Mouse (Mus musculus) kidney, adult 2 months (tissue): ENCODE data around the gene 1810010H24Rik. TPM values are rescaled to one million over a fixed set of nuclear protein-coding genes. Genes with fewer than 3 reads are reported as not detected.

Source experiments
- DNase-seq: peaks from one replicate; pipeline ENCODE4 v3.0.0; 2021
- H3K27ac ChIP-seq: fragments of 200-500 bp; 2 replicates; pipeline ENCODE4 v1.5.1; 2012; ENCODE audit warnings: low read depth, low read length, control low read depth, inconsistent platforms; ENCODE audit not compliant: insufficient read depth
- H3K27me3 ChIP-seq: fragments of 200-500 bp; replicated peaks from 2 replicates; pipeline ENCODE4 v1.6.1; 2012; ENCODE audit warnings: mild to moderate bottlenecking, moderate library complexity, low read length, inconsistent platforms; ENCODE audit not compliant: control insufficient read depth, insufficient read depth
- H3K36me3 ChIP-seq: fragments of 200-500 bp; 2 replicates; pipeline ENCODE4 v1.6.1; 2012; ENCODE audit warnings: mild to moderate bottlenecking, moderate library complexity, low read length, inconsistent platforms; ENCODE audit not compliant: control insufficient read depth, insufficient read depth
- H3K4me1 ChIP-seq: fragments of 200-500 bp; 2 replicates; pipeline ENCODE4 v1.6.1; 2011; ENCODE audit warnings: low read length; ENCODE audit not compliant: control insufficient read depth, insufficient read depth
- H3K4me3 ChIP-seq: fragments of 200-500 bp; 2 replicates; pipeline ENCODE4 v1.5.1; 2011; ENCODE audit warnings: mild to moderate bottlenecking, low read depth, low read length, control low read depth; ENCODE audit not compliant: insufficient read depth
- CTCF ChIP-seq: fragments of 200-500 bp; conservative IDR thresholded peaks from 2 replicates; pipeline ENCODE4 v1.5.1; 2011; ENCODE audit warnings: low read depth, mild to moderate bottlenecking, control low read depth, low read length, moderate library complexity, mixed read lengths; ENCODE audit not compliant: insufficient read depth, insufficient read length
- POLR2A ChIP-seq: fragments of 200-500 bp; IDR thresholded peaks from one replicate; pipeline ENCODE4 v1.6.1; 2011; ENCODE audit warnings: low read depth, low read length, control low read depth
- WGBS: fragments of 180-500 bp; shearing (Covaris S2); methylation state at CpG from one replicate; pipeline ENCODE4 v1.1.7; 2018; 5-methylcytosine and 5-hydroxymethylcytosine counted together
- polyA plus RNA-seq: library from polyadenylated mRNA; depleted of rRNA; stranded (reverse); fragments of >200 nt; gene quantifications from 2 replicates; pipeline ENCODE4 v1.2.3, GENCODE M21; 2012

1810010H24Rik gene
- polyA plus RNA-seq, 1 experiment = 1.8 TPM

GRCm38 (mm10) chr11:107001760-107002675, 23.5 kb upstream of the 1810010H24Rik start:
- H3K4me1 ChIP-seq = peaks cover 11% of the 10 kb centered on the region; the same call in 1 of the 2 replicates
- TF ChIP-seq POLR2A (no peak), CTCF (no peak)
- H3K4me3 ChIP-seq = no peak overlapping the region
- H3K27ac ChIP-seq = 0 out of 2 replicates have a peak overlapping the region, but pooled peaks have one; percentile 19
- peak; percentile 81 for DNase-seq
- no peaks in the 10 kb centered on the region for H3K27me3 ChIP-seq
- 52% methylated on average over 8 of the region's 8 CpGs for WGBS
- no peaks in the 10 kb centered on the region for H3K36me3 ChIP-seq

GRCm38 (mm10) chr11:107005538-107005937, 19.9 kb upstream of the 1810010H24Rik start:
- peak; percentile 17 for DNase-seq
- H3K4me1 ChIP-seq = peaks cover 9% of the 10 kb centered on the region; the same call in 1 of the 2 replicates
- H3K27me3 ChIP-seq = no peaks in the 10 kb centered on the region
- H3K36me3 ChIP-seq = no peaks in the 10 kb centered on the region
- H3K27ac ChIP-seq = no peak overlapping the region
- WGBS = 78% methylated on average over 1 of the region's 1 CpGs
- no peak overlapping the region for H3K4me3 ChIP-seq
- TF ChIP-seq CTCF = no peak
- TF ChIP-seq POLR2A = no peak

- Histone ChIP-seq H3K4me3 (no peak overlapping the region), H3K36me3 (no peaks in the 10 kb centered on the region), H3K27ac (no peak overlapping the region), H3K27me3 (no peaks in the 10 kb centered on the region), H3K4me1 (peaks cover 3% of the 10 kb centered on the region)
- WGBS = 98% methylated on average over 3 of the region's 3 CpGs
- TF ChIP-seq POLR2A (no peak), CTCF (no peak)
- no peak for DNase-seq
Observed at GRCm38 (mm10) chr11:107010447-107010846, 15.0 kb upstream of the 1810010H24Rik start.

- H3K27me3 ChIP-seq = no peaks in the 10 kb centered on the region
- H3K4me3 ChIP-seq = no peak overlapping the region
- WGBS = 75% methylated on average over 7 of the region's 7 CpGs
- no peak overlapping the region for H3K27ac ChIP-seq
- H3K36me3 ChIP-seq = no peaks in the 10 kb centered on the region
- peaks cover 3% of the 10 kb centered on the region for H3K4me1 ChIP-seq
- TF ChIP-seq POLR2A (no peak), CTCF (no peak)
- no peak for DNase-seq
Observed at GRCm38 (mm10) chr11:107011171-107011570, 14.3 kb upstream of the 1810010H24Rik start.

GRCm38 (mm10) chr11:107011669-107012323, 13.7 kb upstream of the 1810010H24Rik start:
- no peaks in the 10 kb centered on the region for H3K36me3 ChIP-seq
- DNase-seq = peak; percentile 26
- WGBS = 23% methylated on average over 18 of the region's 18 CpGs
- H3K4me3 ChIP-seq = peak overlapping the region; percentile 68
- TF ChIP-seq POLR2A (no peak), CTCF (no peak)
- H3K27me3 ChIP-seq = no peaks in the 10 kb centered on the region
- peaks cover 3% of the 10 kb centered on the region for H3K4me1 ChIP-seq
- peak overlapping the region; percentile 97 for H3K27ac ChIP-seq

- H3K4me3 ChIP-seq = peak overlapping the region; percentile 68
- no peaks in the 10 kb centered on the region for H3K27me3 ChIP-seq
- H3K27ac ChIP-seq = peak overlapping the region; percentile 97
- TF ChIP-seq CTCF = no peak
- peak; percentile 95 for TF ChIP-seq POLR2A
- DNase-seq = peak; percentile 99
- H3K4me1 ChIP-seq = peaks cover 5% of the 10 kb centered on the region
- WGBS = under 1% methylated on average over 37 of the region's 37 CpGs
- no peaks in the 10 kb centered on the region for H3K36me3 ChIP-seq
Observed at GRCm38 (mm10) chr11:107012324-107013017, 13.0 kb upstream of the 1810010H24Rik start.
